Mouse (Mus musculus) G1E (cell line): Measurements from ENCODE around the gene Nod1. TPM values are rescaled to one million over a fixed set of nuclear protein-coding genes. Genes with fewer than 3 reads are reported as not detected.

Experiments
- ATAC-seq: 2 replicates; pipeline ENCODE4 v1.8.0; 2016; ENCODE audit warnings: mild to moderate bottlenecking; ENCODE audit not compliant: insufficient number of reproducible peaks, poor library complexity, low FRiP score, severe bottlenecking; ENCODE audit errors: extremely low read depth
- DNase-seq: peaks from one replicate; pipeline ENCODE4 v3.0.0; 2012; ENCODE audit warnings: low spot score
- H3K27me3 ChIP-seq: 2 replicates; pipeline ENCODE4 v1.6.1; 2012; ENCODE audit warnings: mild to moderate bottlenecking, low read length, inconsistent platforms; ENCODE audit not compliant: insufficient read depth
- H3K36me3 ChIP-seq: replicated peaks from 2 replicates; pipeline ENCODE3; 2012; ENCODE audit warnings: mild to moderate bottlenecking, inconsistent platforms
- H3K4me1 ChIP-seq: 2 replicates; pipeline ENCODE4 v1.6.1; 2012; ENCODE audit warnings: low read depth, low read length, inconsistent platforms, mixed read lengths; ENCODE audit not compliant: insufficient read depth
- H3K4me3 ChIP-seq: 2 replicates; pipeline ENCODE4 v1.5.1; 2012; ENCODE audit warnings: low read depth, mild to moderate bottlenecking, inconsistent platforms, low read length, moderate library complexity, mixed read lengths
- H3K9me3 ChIP-seq: replicated peaks from 2 replicates; pipeline ENCODE4 v1.6.1; 2012; ENCODE audit warnings: inconsistent platforms
- CTCF ChIP-seq: IDR thresholded peaks from 2 replicates; pipeline ENCODE4 v1.5.1; 2012; ENCODE audit warnings: low read depth, low read length, inconsistent platforms, mixed read lengths
- GATA1 ChIP-seq: IDR thresholded peaks from 2 replicates; pipeline ENCODE4 v1.6.1; 2012; ENCODE audit warnings: borderline replicate concordance, low read length, inconsistent platforms, mixed read lengths
- GATA2 ChIP-seq: IDR thresholded peaks from 2 replicates; pipeline ENCODE4 v1.6.1; 2012; ENCODE audit warnings: low read depth, low read length, inconsistent platforms, borderline replicate concordance
- POLR2AphosphoS5 ChIP-seq: IDR thresholded peaks from 2 replicates; pipeline ENCODE4 v1.6.1; 2012; ENCODE audit warnings: low read depth, low read length, inconsistent platforms; ENCODE audit not compliant: insufficient replicate concordance
- TAL1 ChIP-seq: conservative IDR thresholded peaks from 2 replicates; pipeline ENCODE4 v1.6.1; 2012; ENCODE audit warnings: low read depth, low read length, inconsistent platforms, mixed read lengths
- polyA plus RNA-seq: library from polyadenylated mRNA; stranded (reverse); fragments of >175 nt; gene quantifications from 2 replicates; pipeline ENCODE4 v1.2.3, GENCODE M21; 2012
- total RNA-seq, 2 experiments: library from RNA; stranded (forward) in 1 of 2; stranded (reverse) in 1 of 2; fragments of 200-1000 nt in 1 of 2; fragments of >200 nt in 1 of 2; fragmentation: Nextera tagmentation in 1 of 2; gene quantifications; 2 replicates each; pipeline ENCODE4 v1.2.3; 2014 to 2017

The Nod1 gene
- total and polyA plus RNA-seq, 3 experiments = 0.03 to 0.11 TPM; not detected in 1

- no peak for DNase-seq
Observed at GRCm38 (mm10) chr6:54970506-54970905, 1.9 kb downstream of the Nod1 start.

GRCm38 (mm10) chr6:54969801-54970200 lies 2.6 kb downstream of the Nod1 start:
- no peak overlapping the region for H3K4me3 ChIP-seq
- ATAC-seq (no peak), DNase-seq (no peak)
- TF ChIP-seq TAL1 (no peak), GATA1 (no peak), CTCF (no peak), GATA2 (no peak), POLR2AphosphoS5 (no peak)
- no peaks in the 10 kb centered on the region for H3K36me3 ChIP-seq
- peaks cover 36% of the 10 kb centered on the region for H3K27me3 ChIP-seq
- peaks cover 11% of the 10 kb centered on the region for H3K4me1 ChIP-seq
- H3K9me3 ChIP-seq = no peaks in the 10 kb centered on the region

More at GRCm38 (mm10) chr6:54970506-54970905, 1.9 kb downstream of the Nod1 start:
- no peak overlapping the region for H3K4me3 ChIP-seq
- H3K27me3 ChIP-seq = peaks cover 38% of the 10 kb centered on the region
- H3K9me3 ChIP-seq = no peaks in the 10 kb centered on the region
- peaks cover 12% of the 10 kb centered on the region for H3K4me1 ChIP-seq
- TF ChIP-seq TAL1 = no peak
- TF ChIP-seq GATA1 = no peak
- no peak for TF ChIP-seq GATA2
- no peak for TF ChIP-seq CTCF
- TF ChIP-seq POLR2AphosphoS5 = no peak
- no peaks in the 10 kb centered on the region for H3K36me3 ChIP-seq
- no peak for ATAC-seq

DNA sequence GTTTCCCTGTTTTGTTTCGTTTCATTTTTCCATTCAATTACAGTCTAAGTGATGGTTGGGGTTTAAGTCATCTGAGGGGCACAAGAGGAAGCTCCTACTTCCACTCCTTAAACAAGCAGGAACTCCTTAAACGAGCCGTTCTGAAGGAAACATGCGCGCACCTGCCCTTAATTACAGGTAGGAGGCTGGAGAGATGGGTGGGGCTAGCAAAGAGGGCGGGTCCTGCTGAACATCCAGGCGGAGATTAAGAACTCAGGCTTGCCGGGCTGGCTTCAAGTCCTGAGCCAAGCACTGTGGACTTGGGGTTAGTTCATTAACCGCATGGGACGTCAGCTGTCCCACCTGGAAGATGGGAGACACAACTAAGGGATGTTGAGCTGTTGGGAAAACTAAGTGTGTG lies 4.8 kb downstream of the Nod1 start:
- H3K9me3 ChIP-seq = no peaks in the 10 kb centered on the region
- H3K27me3 ChIP-seq = peaks cover 29% of the 10 kb centered on the region
- ATAC-seq = no peak
- peaks cover 7% of the 10 kb centered on the region for H3K4me1 ChIP-seq
- TF ChIP-seq POLR2AphosphoS5 (no peak), GATA1 (no peak), CTCF (no peak), TAL1 (no peak), GATA2 (no peak)
- DNase-seq = no peak
- no peaks in the 10 kb centered on the region for H3K36me3 ChIP-seq
- no peak overlapping the region for H3K4me3 ChIP-seq

- DNase-seq (no peak), ATAC-seq (no peak)
- Histone ChIP-seq H3K36me3 (no peaks in the 10 kb centered on the region), H3K27me3 (peaks cover 13% of the 10 kb centered on the region), H3K4me1 (no peaks in the 10 kb centered on the region; the same call in 1 of the 2 replicates), H3K9me3 (no peaks in the 10 kb centered on the region), H3K4me3 (no peak overlapping the region)
- TF ChIP-seq GATA2 (no peak), POLR2AphosphoS5 (no peak), CTCF (no peak), GATA1 (no peak), TAL1 (no peak)
Observed at GRCm38 (mm10) chr6:54965234-54965633, 7.2 kb downstream of the Nod1 start.

DNA sequence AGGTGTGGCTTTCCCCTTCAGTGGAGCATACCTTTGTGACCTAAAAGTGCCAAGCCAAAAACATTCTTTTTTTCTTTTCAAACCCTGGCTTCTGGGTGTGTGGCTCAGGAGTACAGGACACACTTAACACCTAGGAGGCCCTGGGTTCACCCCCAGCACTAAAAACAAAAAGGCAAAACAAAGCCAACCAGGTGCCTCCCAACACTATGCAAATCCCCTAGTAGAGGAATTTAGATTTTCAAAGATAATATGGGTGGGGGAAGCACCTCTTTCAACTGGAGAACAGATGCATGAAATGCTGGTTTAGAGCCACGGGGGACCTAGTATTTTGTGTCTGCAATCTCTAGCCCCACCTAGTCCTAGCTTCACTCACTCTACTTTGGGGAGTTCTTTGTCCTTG lies 7.7 kb downstream of the Nod1 start:
- TF ChIP-seq POLR2AphosphoS5 (no peak), TAL1 (no peak), CTCF (no peak)
- H3K4me1 ChIP-seq = no peaks in the 10 kb centered on the region; the same call in 1 of the 2 replicates
- peaks cover 10% of the 10 kb centered on the region for H3K27me3 ChIP-seq
- no peak for ATAC-seq
- no peak overlapping the region for H3K4me3 ChIP-seq
- H3K36me3 ChIP-seq = no peaks in the 10 kb centered on the region
- DNase-seq = no peak
- H3K9me3 ChIP-seq = no peaks in the 10 kb centered on the region

- TF ChIP-seq CTCF (no peak), POLR2AphosphoS5 (no peak), TAL1 (no peak), GATA2 (no peak), GATA1 (no peak)
- Histone ChIP-seq H3K36me3 (no peaks in the 10 kb centered on the region), H3K27me3 (peaks cover 10% of the 10 kb centered on the region), H3K9me3 (no peaks in the 10 kb centered on the region), H3K4me3 (no peak overlapping the region), H3K4me1 (no peaks in the 10 kb centered on the region; the same call in 1 of the 2 replicates)
- DNase-seq = no peak
- ATAC-seq = no peak
Observed at GRCm38 (mm10) chr6:54963599-54963998, 8.8 kb downstream of the Nod1 start.
